Mouse (Mus musculus) forebrain, embryonic 15.5 days (tissue): Measurements from ENCODE around the gene Tmprss7. TPM values are rescaled to one million over a fixed set of nuclear protein-coding genes. Genes with fewer than 3 reads are reported as not detected.
A peak's percentile ranks its signal among the peaks of the same experiment; 100 is the strongest.

ENCODE experiments used
- ATAC-seq: fragments of 200-750 bp; cut with Nextera tagmentation; replicated peaks from 2 replicates; pipeline ENCODE4 v1.8.0; 2017; ENCODE audit warnings: mild to moderate bottlenecking, moderate TSS enrichment, moderate library complexity
- H3K27ac ChIP-seq: fragments of 300-500 bp; sonication (generic); replicated peaks from 2 replicates; pipeline ENCODE4 v1.5.1; 2015; ENCODE audit warnings: mild to moderate bottlenecking, inconsistent platforms
- H3K27me3 ChIP-seq: fragments of 300-500 bp; sonication (generic); 2 replicates; pipeline ENCODE4 v1.6.1; 2015; ENCODE audit warnings: inconsistent platforms
- H3K36me3 ChIP-seq: fragments of 300-500 bp; sonication (generic); 2 replicates; pipeline ENCODE4 v1.6.1; 2015; ENCODE audit warnings: mild to moderate bottlenecking, inconsistent platforms
- H3K4me1 ChIP-seq: fragments of 300-500 bp; sonication (generic); 2 replicates; pipeline ENCODE4 v1.6.1; 2015; ENCODE audit warnings: inconsistent platforms
- H3K4me2 ChIP-seq: fragments of 300-500 bp; sonication (generic); replicated peaks from 2 replicates; pipeline ENCODE4 v1.6.1; 2015; ENCODE audit warnings: mild to moderate bottlenecking, inconsistent platforms
- H3K4me3 ChIP-seq: fragments of 300-500 bp; sonication (generic); 2 replicates; pipeline ENCODE4 v1.5.1; 2015; ENCODE audit warnings: mild to moderate bottlenecking, inconsistent platforms
- H3K9ac ChIP-seq: fragments of 300-500 bp; sonication (generic); replicated peaks from 2 replicates; pipeline ENCODE4 v1.6.1; 2015; ENCODE audit warnings: mild to moderate bottlenecking, inconsistent platforms
- H3K9me3 ChIP-seq: fragments of 300-500 bp; sonication (generic); 2 replicates; pipeline ENCODE4 v1.6.1; 2016; ENCODE audit warnings: inconsistent platforms
- WGBS: fragments of 180-500 bp; shearing (Covaris S2); methylation state at CpG from one replicate; pipeline ENCODE4 v1.1.7; 2015; ENCODE audit warnings: mixed read lengths; 5-methylcytosine and 5-hydroxymethylcytosine counted together
- polyA plus RNA-seq: library from polyadenylated mRNA; unstranded; fragments of >200 nt; fragmentation: Nextera tagmentation; extraction: Ambion mirVana; gene quantifications from 2 replicates; pipeline ENCODE4 v1.2.1, GENCODE M21; 2015

The Tmprss7 gene
- polyA plus RNA-seq, 1 experiment from 2014 or later = 0.39 TPM

DNA sequence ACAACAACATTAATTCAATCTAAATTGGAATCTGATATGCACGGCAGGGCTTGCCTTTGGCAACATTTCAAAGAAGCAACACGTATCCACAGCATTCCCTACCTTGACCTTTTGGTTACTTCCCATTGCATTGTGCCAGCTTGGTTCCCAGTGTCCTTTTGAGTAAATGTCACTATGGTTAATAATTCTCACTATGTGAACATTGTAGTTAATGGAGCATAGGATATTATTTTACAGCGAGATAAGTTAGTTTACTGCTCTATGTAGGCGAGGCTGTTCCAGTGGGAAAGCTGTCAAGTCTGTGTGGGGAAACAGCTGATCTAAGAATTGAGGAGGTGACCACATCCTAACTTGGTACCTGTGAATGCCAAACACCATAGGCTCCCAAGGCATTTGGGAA, 23.5 kb downstream of the Tmprss7 start:
- no peaks in the 10 kb centered on the region for H3K9me3 ChIP-seq
- no peak overlapping the region for H3K4me3 ChIP-seq
- no peak overlapping the region for H3K27ac ChIP-seq
- no peaks in the 10 kb centered on the region for H3K36me3 ChIP-seq
- ATAC-seq = no peak
- H3K9ac ChIP-seq = no peak overlapping the region
- WGBS = 65% methylated on average over 4 of the region's 4 CpGs
- no peaks in the 10 kb centered on the region for H3K27me3 ChIP-seq
- no peaks in the 10 kb centered on the region for H3K4me1 ChIP-seq
- H3K4me2 ChIP-seq = no peak overlapping the region

DNA sequence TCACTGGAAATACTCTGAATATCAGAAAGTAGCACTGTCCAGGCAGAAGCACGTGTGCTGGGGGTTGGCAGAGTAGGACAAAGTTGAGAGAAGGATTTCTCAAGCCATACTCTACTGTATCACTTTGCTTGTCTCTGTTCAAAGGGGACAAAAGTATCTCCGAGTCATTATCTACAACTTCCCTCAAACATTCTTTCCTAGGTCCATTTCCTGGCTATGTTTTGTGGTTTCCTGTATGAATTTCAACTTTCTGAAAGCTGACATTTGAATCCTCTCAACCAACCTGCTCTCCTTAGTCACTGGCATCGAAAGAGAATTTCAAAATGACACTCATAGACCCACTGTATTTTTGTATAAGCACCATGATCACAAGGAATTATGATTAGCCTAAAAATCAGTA, 25.3 kb downstream of the Tmprss7 start:
- H3K9me3 ChIP-seq = no peaks in the 10 kb centered on the region
- 71% methylated on average over 3 of the region's 3 CpGs for WGBS
- no peak overlapping the region for H3K27ac ChIP-seq
- no peaks in the 10 kb centered on the region for H3K27me3 ChIP-seq
- no peaks in the 10 kb centered on the region for H3K4me1 ChIP-seq
- H3K4me3 ChIP-seq = no peak overlapping the region
- H3K4me2 ChIP-seq = no peak overlapping the region
- no peak overlapping the region for H3K9ac ChIP-seq
- no peaks in the 10 kb centered on the region for H3K36me3 ChIP-seq
- no peak for ATAC-seq

DNA sequence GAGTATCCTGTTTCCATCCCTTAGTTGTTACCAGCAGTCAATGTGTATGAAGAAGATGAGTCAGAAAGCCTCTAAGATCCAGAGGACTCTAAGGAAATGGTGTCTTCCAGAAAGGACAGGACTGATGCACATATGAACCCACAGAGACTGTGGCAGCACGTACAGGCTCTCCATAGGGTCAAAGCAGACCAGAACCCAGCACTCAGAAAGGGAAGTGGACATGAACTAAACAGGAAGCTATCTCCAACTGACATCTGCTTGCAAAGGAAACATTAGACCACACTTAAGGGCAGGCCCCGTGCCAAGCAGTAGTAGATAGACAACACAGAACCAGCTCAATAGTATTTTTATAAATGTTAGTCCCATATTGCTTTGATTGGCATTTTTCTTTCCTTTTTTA, 27.3 kb downstream of the Tmprss7 start:
- no peaks in the 10 kb centered on the region for H3K36me3 ChIP-seq
- no peak for ATAC-seq
- no peak overlapping the region for H3K27ac ChIP-seq
- no peaks in the 10 kb centered on the region for H3K9me3 ChIP-seq
- 85% methylated on average over 2 of the region's 2 CpGs for WGBS
- no peak overlapping the region for H3K4me2 ChIP-seq
- H3K27me3 ChIP-seq = no peaks in the 10 kb centered on the region
- H3K9ac ChIP-seq = no peak overlapping the region
- no peaks in the 10 kb centered on the region for H3K4me1 ChIP-seq
- H3K4me3 ChIP-seq = no peak overlapping the region

DNA sequence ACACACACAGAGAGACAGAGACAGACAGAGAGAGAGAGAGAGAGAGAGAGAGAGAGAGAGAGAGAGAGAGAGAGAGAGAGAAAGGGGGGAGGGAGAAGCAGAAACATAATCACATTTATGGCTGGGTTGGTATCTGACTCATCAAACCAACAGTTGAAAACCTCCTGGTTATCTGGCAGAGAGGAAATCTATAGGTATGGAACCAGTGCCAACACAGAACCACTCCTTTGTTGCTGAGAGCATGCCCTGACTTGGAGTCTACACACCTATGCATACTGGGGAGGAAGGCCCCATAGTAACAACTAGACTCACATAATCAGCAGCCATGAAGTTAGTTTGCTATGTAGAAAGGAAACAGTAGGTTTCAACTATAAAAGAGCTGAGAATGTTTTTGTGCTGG, 31.1 kb downstream of the Tmprss7 start:
- Histone ChIP-seq H3K36me3 (no peaks in the 10 kb centered on the region), H3K27ac (no peak overlapping the region), H3K4me3 (no peak overlapping the region), H3K4me1 (no peaks in the 10 kb centered on the region), H3K27me3 (no peaks in the 10 kb centered on the region), H3K9me3 (no peaks in the 10 kb centered on the region), H3K4me2 (no peak overlapping the region), H3K9ac (no peak overlapping the region)
- ATAC-seq = no peak

DNA sequence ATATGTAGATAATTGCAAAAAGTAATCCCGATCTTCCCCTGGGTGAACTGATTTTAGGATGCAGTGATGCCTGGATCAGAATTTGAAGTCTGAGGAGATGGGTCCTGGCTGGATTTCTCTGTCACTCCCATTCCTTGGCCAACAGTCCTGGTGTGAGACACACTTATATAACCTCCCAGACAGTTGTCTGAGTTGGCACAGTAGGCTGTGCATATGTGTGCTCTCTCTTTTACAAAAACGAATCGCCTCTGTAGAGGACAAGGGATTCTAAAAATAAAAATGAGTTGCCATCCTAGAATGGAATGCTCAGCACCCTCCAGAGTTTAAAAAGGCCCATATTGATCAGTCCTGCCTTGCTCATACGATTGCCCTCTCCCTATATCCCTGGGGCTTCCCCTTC, 33.9 kb downstream of the Tmprss7 start:
- Histone ChIP-seq H3K27me3 (no peaks in the 10 kb centered on the region), H3K4me3 (no peak overlapping the region), H3K4me1 (no peaks in the 10 kb centered on the region), H3K27ac (no peak overlapping the region), H3K9me3 (no peaks in the 10 kb centered on the region), H3K36me3 (no peaks in the 10 kb centered on the region), H3K9ac (no peak overlapping the region), H3K4me2 (no peak overlapping the region)
- 83% methylated on average over 4 of the region's 4 CpGs for WGBS
- no peak; the same call in 1 of the 2 replicates for ATAC-seq

DNA sequence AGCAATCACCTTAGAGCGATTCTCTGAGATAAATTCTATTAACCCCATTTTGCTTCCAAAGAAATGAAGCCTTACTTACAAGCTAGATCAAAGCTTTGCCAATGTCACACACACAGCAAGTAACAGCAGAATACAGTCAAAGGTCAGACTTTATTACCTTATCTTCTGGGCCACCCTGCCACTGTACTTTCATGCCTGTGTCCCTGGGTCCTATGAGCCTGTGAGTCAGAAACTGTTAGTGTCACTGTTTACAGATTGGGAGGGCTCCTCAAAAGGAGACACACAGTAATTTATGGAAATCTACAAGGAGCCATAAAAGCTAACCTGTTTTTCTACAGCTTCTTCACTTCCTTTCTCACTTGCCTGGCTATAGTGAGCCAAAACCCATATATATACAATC, 35.2 kb downstream of the Tmprss7 start:
- H3K4me2 ChIP-seq = no peak overlapping the region
- 92% methylated on average over 1 of the region's 1 CpGs for WGBS
- no peak for ATAC-seq
- H3K9ac ChIP-seq = no peak overlapping the region
- peaks cover 6% of the 10 kb centered on the region; the same call in 1 of the 2 replicates for H3K4me1 ChIP-seq
- no peak overlapping the region for H3K4me3 ChIP-seq
- no peaks in the 10 kb centered on the region for H3K9me3 ChIP-seq
- peaks cover 2% of the 10 kb centered on the region; the same call in 1 of the 2 replicates for H3K27me3 ChIP-seq
- H3K36me3 ChIP-seq = no peaks in the 10 kb centered on the region
- H3K27ac ChIP-seq = no peak overlapping the region

DNA sequence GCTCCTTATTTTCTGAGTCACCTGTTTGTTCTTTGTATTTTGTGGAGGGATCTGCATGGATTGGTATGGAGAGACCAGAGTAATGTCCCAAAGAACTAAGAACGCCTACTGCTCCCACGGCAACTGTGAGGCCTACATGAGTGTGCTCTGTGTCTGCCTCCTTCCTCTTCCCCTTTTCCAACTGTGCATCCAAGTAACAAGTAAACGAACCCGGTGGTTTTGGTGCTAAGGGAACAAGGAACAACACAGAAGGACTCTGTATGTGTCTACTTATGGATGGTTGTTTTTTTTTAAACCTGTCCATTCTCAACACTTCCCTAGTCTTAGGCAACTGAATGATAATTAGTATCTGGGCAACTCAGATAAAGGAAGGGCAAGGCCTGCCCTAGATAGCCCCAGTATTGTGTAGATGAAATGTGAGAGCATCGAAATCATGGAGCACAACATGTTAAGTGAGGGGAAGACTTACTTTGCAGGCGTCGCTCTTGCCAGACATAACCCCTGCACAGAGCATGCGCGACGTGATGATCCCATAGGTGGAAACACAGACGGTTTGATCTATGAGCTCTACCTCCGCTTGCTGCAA, 35.8 kb downstream of the Tmprss7 start:
- WGBS = 92% methylated on average over 12 of the region's 12 CpGs
- Histone ChIP-seq H3K9ac (no peak overlapping the region), H3K4me3 (no peak overlapping the region), H3K4me1 (peaks cover 6% of the 10 kb centered on the region; the same call in 1 of the 2 replicates), H3K9me3 (no peaks in the 10 kb centered on the region), H3K27ac (no peak overlapping the region), H3K4me2 (no peak overlapping the region), H3K36me3 (no peaks in the 10 kb centered on the region), H3K27me3 (peaks cover 2% of the 10 kb centered on the region; the same call in 1 of the 2 replicates)
- ATAC-seq = no peak

DNA sequence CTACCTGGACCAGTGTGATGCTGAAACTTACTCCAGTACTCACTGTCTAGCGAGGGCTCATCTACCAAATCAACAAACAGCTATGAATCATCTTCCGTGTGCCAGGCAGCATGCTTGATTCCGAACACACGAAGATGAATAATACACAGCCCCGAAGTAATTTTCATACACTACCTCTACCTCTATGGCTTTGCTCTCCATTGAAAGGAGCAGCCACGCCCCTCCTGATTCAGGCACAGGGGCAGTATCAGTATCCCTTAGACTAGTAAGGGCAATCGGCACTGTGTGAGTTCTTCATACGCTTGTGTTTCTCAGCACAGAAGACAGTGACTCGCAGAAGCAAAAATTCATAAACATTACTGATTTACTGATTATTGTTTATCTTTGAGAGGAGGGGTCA, 39.0 kb downstream of the Tmprss7 start:
- Histone ChIP-seq H3K4me1 (peaks cover 6% of the 10 kb centered on the region; the same call in 1 of the 2 replicates), H3K27ac (no peak overlapping the region), H3K9me3 (no peaks in the 10 kb centered on the region), H3K27me3 (peaks cover 2% of the 10 kb centered on the region; the same call in 1 of the 2 replicates), H3K4me3 (no peak overlapping the region), H3K9ac (no peak overlapping the region), H3K4me2 (peak overlapping the region; percentile 47; the same call in 1 of the 2 replicates), H3K36me3 (no peaks in the 10 kb centered on the region)
- no peak for ATAC-seq
- 62% methylated on average over 9 of the region's 9 CpGs for WGBS

DNA sequence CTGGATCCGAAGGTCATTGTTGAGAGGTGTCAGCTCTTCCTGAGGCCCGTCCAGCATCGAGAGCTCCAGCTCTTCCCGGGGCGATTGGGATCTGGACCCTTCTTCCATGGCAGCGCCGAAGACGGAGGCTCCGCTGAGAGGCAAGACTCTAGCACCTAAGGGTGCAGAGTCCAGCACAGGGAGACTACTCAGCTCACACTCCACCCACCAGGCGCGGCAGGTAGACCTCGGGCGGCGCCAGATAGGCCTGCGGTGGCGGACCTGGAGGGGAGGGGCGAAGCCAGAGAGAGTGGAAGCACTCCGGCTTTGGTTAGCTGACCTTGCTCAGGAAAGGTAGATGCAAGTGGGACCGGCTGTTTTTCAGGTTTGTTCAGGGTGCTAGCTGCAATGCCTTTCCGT, 39.5 kb downstream of the Tmprss7 start, which contains the start of gene BC016579:
Gene BC016579, minus strand, starts transcription at position 135 of the 399 bp plus-strand sequence.
- Histone ChIP-seq H3K4me1 (peaks cover 6% of the 10 kb centered on the region; the same call in 1 of the 2 replicates), H3K4me3 (peak within 1 kb of the TSS; percentile 27), H3K4me2 (peak within 1 kb of the TSS; percentile 47), H3K36me3 (no peaks in the 10 kb centered on the region), H3K27me3 (peaks cover 2% of the 10 kb centered on the region; the same call in 1 of the 2 replicates), H3K27ac (no peak within 1 kb of the TSS), H3K9ac (no peak within 1 kb of the TSS), H3K9me3 (no peaks in the 10 kb centered on the region)
- 5% methylated on average over 20 of the region's 20 CpGs for WGBS
- no peak for ATAC-seq

DNA sequence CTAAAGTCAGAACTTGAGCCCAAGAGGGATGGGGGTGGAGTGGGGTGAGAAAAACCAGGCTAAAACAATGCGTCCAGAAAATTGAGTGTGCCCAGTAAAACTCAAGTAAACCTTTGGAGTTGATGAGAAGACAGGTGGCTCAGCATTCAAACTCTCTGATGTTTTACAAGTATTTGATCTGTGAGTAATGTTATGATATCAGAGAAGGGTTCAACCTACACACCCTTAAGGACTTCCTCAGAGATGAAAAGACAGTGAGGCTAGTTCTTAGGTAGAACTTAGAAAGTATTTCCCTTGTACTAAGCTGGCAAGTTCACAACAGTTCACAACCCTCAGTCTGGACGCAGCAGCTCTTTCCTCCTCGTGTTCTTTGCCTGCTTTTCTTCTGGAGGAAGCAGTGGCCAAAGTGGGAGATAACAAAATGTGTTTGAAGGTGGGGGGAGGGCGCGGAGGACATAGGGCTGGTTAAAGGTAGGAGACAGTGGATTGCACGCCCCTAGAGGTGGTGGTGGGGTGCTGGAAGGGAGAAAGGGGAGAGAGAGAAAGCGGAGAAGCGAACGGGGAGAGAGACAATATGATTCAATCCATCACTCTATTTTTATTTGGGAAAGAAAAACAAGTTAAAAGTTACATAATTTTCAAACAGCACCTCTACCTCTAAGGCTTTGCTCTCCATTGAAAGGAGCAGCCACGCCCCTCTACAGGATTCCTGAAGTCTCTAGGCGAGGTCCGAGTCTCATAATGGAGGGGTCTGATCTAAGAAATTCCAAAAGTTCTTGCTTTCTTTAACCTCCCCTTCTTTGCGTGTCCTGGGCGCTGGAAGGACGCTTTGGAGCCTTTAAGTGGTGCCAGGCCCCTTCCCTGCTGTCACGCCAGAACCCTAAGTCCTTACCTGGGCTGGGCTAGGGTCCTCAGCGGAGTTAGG, 40.2 kb downstream of the Tmprss7 start:
- H3K4me1 ChIP-seq = peaks cover 6% of the 10 kb centered on the region; the same call in 1 of the 2 replicates
- peak overlapping the region; percentile 27 for H3K4me3 ChIP-seq
- no peak overlapping the region for H3K9ac ChIP-seq
- WGBS = 18% methylated on average over 17 of the region's 17 CpGs
- H3K27ac ChIP-seq = no peak overlapping the region
- no peak for ATAC-seq
- H3K27me3 ChIP-seq = peaks cover 2% of the 10 kb centered on the region; the same call in 1 of the 2 replicates
- no peaks in the 10 kb centered on the region for H3K9me3 ChIP-seq
- H3K4me2 ChIP-seq = peak overlapping the region; percentile 47
- no peaks in the 10 kb centered on the region for H3K36me3 ChIP-seq

DNA sequence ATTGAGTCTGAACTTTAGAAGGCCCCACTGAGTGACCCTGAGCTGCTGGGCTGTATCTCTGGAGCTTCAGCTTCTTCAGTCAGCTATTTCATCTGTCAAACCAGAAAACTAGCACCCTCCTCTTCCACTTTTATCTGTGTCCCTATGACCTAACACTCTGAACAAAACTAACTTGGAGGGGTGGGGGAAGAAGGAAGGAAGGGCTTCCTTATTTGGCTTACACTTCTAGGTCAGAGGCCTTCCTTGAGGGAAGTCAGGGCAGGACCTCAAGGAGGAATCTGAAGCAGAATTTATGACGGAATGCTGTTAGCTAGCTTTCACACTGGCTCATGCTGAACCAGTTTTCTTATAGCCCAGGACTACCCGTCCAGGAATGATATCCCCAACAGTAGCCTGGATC, 42.0 kb downstream of the Tmprss7 start:
- H3K4me2 ChIP-seq = no peak overlapping the region
- peaks cover 6% of the 10 kb centered on the region; the same call in 1 of the 2 replicates for H3K4me1 ChIP-seq
- H3K9ac ChIP-seq = no peak overlapping the region
- H3K27me3 ChIP-seq = peaks cover 2% of the 10 kb centered on the region; the same call in 1 of the 2 replicates
- ATAC-seq = no peak
- H3K27ac ChIP-seq = no peak overlapping the region
- no peaks in the 10 kb centered on the region for H3K36me3 ChIP-seq
- H3K4me3 ChIP-seq = no peak overlapping the region
- no peaks in the 10 kb centered on the region for H3K9me3 ChIP-seq
- 83% methylated on average over 2 of the region's 2 CpGs for WGBS

DNA sequence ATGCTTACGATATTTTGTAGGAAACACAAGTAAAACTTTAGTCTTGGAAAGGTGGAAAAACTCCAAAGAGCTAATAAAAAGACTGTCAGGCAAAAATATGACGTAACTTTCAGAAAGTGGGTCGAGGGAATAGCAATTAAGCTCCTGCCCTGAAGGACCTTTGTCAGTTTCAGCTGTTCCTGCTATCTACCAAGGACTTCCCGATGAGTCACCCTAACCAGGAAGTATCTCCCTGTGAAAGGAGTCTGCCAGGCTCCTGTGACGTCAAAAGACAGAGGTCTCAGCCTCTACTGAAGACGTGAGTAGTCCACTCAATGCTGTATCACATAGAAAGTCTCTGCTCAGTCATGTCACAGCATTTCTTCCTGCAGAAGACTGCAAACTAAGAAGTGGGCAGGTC, 49.1 kb downstream of the Tmprss7 start:
- no peaks in the 10 kb centered on the region for H3K9me3 ChIP-seq
- H3K4me2 ChIP-seq = no peak overlapping the region
- no peak for ATAC-seq
- no peaks in the 10 kb centered on the region for H3K36me3 ChIP-seq
- H3K4me1 ChIP-seq = no peaks in the 10 kb centered on the region
- H3K4me3 ChIP-seq = no peak overlapping the region
- no peak overlapping the region for H3K27ac ChIP-seq
- H3K27me3 ChIP-seq = no peaks in the 10 kb centered on the region
- 82% methylated on average over 6 of the region's 6 CpGs for WGBS
- no peak overlapping the region for H3K9ac ChIP-seq
